28 mouse cellular contexts compared by ENCODE assay signal in the genomic region with DNA sequence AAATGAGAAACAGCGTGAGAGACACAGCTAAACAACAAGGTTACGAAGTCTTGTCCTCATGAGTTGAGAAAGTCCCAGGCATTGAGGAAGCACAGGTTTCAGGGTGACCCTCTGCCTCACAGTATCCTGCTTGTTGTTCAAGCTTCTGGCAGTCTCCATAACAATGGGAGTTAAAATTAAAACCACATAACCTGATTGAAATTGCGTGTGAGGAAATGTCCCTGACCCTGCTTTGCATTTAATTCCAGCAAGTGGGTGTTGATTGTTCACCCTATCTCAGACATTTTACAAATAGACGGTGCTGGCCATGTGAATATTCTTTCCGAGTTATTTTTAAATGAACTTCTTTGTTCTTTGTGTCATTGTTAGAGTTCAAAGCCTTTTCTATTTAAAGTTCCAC.
DNase-seq lines count a peak whose midpoint lies in the region; ATAC-seq and TF ChIP-seq lines count a peak whose summit lies in the region.
"Had no signal": no experiment of that assay in that cellular context is flagged by ENCODE, and none has a peak within 500 bp of the region (broad histone marks: within the 10 kb centered on the region; RNA-seq: fewer than 3 reads in every experiment).

No protein-coding gene starts in this region.

- H3K4me1 ChIP-seq in heart, embryonic 11.5 days (ENCODE audit: control insufficient read depth, insufficient read depth, low read length), result no peaks in the 10 kb centered on the region
- peaks cover 0 to 5% of the 10 kb centered on the region in 2 experiments; a peak in 1 of 4 replicates for H3K4me1 ChIP-seq in heart, embryonic 14.5 days (ENCODE audit: control insufficient read depth in 2 of 2, insufficient read depth in 2 of 2, low read length in 2 of 2)
- no peaks in the 10 kb centered on the region for H3K4me1 ChIP-seq in heart, embryonic 12.5 days (replicated peaks)
- H3K4me1 ChIP-seq: embryonic facial prominence, embryonic 12.5 days; hindbrain, embryonic 10.5 days; intestine, embryonic 15.5 days; kidney, embryonic 15.5 days had no signal

- H3K27me3 ChIP-seq in heart, embryonic 11.5 days (ENCODE audit: control insufficient read depth, insufficient read depth, low read length), result no peaks in the 10 kb centered on the region
- H3K27me3 ChIP-seq in heart, embryonic 14.5 days (ENCODE audit: control insufficient read depth, insufficient read depth, low read length), result no peaks in the 10 kb centered on the region
- H3K27me3 ChIP-seq in heart, embryonic 12.5 days (replicated peaks), result no peaks in the 10 kb centered on the region
- H3K27me3 ChIP-seq: embryonic facial prominence, embryonic 12.5 days; embryonic facial prominence, embryonic 15.5 days; hindbrain, embryonic 13.5 days; intestine, embryonic 15.5 days; kidney, embryonic 15.5 days had no signal

- 0 out of 2 replicates have a peak, but pooled peaks cover 2% of the 10 kb centered on the region for H3K9me3 ChIP-seq in heart, embryonic 11.5 days (replicated peaks; ENCODE audit: control insufficient read depth, low read length)
- H3K9me3 ChIP-seq in heart, embryonic 14.5 days (ENCODE audit: control insufficient read depth, low read length), result 0 out of 2 replicates have a peak, but pooled peaks cover 6% of the 10 kb centered on the region
- no peaks in the 10 kb centered on the region for H3K9me3 ChIP-seq in heart, embryonic 12.5 days (replicated peaks)
- H3K9me3 ChIP-seq: embryonic facial prominence, embryonic 12.5 days; embryonic facial prominence, embryonic 15.5 days; hindbrain, embryonic 10.5 days; intestine, embryonic 15.5 days; kidney, embryonic 15.5 days had no signal

- H3K9ac ChIP-seq in heart, embryonic 11.5 days (ENCODE audit: low read depth, low read length), result no peak overlapping the region
- no peak overlapping the region for H3K9ac ChIP-seq in heart, embryonic 14.5 days (ENCODE audit: low read length)
- no peak overlapping the region for H3K9ac ChIP-seq in heart, embryonic 12.5 days
- H3K9ac ChIP-seq: embryonic facial prominence, embryonic 12.5 days; embryonic facial prominence, embryonic 15.5 days; forebrain, postnatal 0 days; hindbrain, embryonic 13.5 days; intestine, embryonic 15.5 days; kidney, embryonic 15.5 days had no signal

- 62% methylated on average over 5 of the region's 5 CpGs for WGBS in heart, embryonic 11.5 days (ENCODE audit: insufficient replicate concordance)
- 44% methylated on average over 5 of the region's 5 CpGs for whole genome bisulfite sequencing in heart, embryonic 14.5 days
- WGBS in heart, embryonic 12.5 days, result 57% methylated on average over 5 of the region's 5 CpGs

- no peak overlapping the region for H3K27ac ChIP-seq in heart, embryonic 11.5 days (ENCODE audit: low read depth, low read length)
- H3K27ac ChIP-seq in heart, embryonic 14.5 days (replicated peaks in 1 of 2; ENCODE audit: control insufficient read depth in 1 of 2, insufficient read depth in 1 of 2, low read depth in 2 of 2, low read length in 2 of 2), result peak overlapping the region; percentile 36 to 70; a peak in 3 of 4 replicates
- no peak overlapping the region for H3K27ac ChIP-seq in heart, embryonic 12.5 days (ENCODE audit: poor library complexity, severe bottlenecking)
- H3K27ac ChIP-seq in gastrocnemius, adult 2 months, result no peak overlapping the region
- H3K27ac ChIP-seq: embryonic facial prominence, embryonic 12.5 days; embryonic facial prominence, embryonic 15.5 days; hindbrain, embryonic 10.5 days; hindbrain, embryonic 13.5 days; intestine, embryonic 15.5 days; kidney, embryonic 15.5 days had no signal

- H3K4me2 ChIP-seq in heart, embryonic 11.5 days, result no peak overlapping the region
- no peak overlapping the region for H3K4me2 ChIP-seq in heart, embryonic 14.5 days (ENCODE audit: low read length)
- no peak overlapping the region for H3K4me2 ChIP-seq in heart, embryonic 12.5 days
- H3K4me2 ChIP-seq: embryonic facial prominence, embryonic 12.5 days; embryonic facial prominence, embryonic 15.5 days; hindbrain, embryonic 13.5 days; intestine, embryonic 15.5 days; kidney, embryonic 15.5 days had no signal

- no peak overlapping the region for H3K4me3 ChIP-seq in heart, embryonic 11.5 days (ENCODE audit: low read depth, low read length)
- H3K4me3 ChIP-seq in heart, embryonic 14.5 days (ENCODE audit: control insufficient read depth in 1 of 2, insufficient read depth in 1 of 2, low read depth in 1 of 2, low read length in 2 of 2), result no peak overlapping the region
- H3K4me3 ChIP-seq in heart, embryonic 12.5 days, result no peak overlapping the region
- no peak overlapping the region for H3K4me3 ChIP-seq in gastrocnemius, adult 2 months
- H3K4me3 ChIP-seq: embryonic facial prominence, embryonic 12.5 days; embryonic facial prominence, embryonic 15.5 days; hindbrain, embryonic 10.5 days; hindbrain, embryonic 13.5 days; intestine, embryonic 15.5 days; kidney, embryonic 15.5 days had no signal

- intact Hi-C loops in gastrocnemius, adult 2 months (cut with DNase I), result no loop called here

- no peak for ATAC-seq in heart, embryonic 11.5 days (replicated peaks; ENCODE audit: insufficient number of reproducible peaks, low FRiP score, low TSS enrichment)
- peak; percentile 47; the same call in 1 of the 2 replicates for ATAC-seq in heart, embryonic 14.5 days (ENCODE audit: insufficient number of reproducible peaks, insufficient read depth, low FRiP score, low read depth)
- no peak for ATAC-seq in heart, embryonic 12.5 days (ENCODE audit: insufficient number of reproducible peaks, low FRiP score)
- ATAC-seq: activated CD4-positive, CD25-positive, alpha-beta regulatory T cell, adult 4 months; CD4-positive, CD25-positive, alpha-beta regulatory T cell, adult 4 months; forebrain, embryonic 14.5 days; forebrain, postnatal 0 days; hindbrain, embryonic 16.5 days; intestine, embryonic 15.5 days had no signal

- H3K36me3 ChIP-seq in heart, embryonic 11.5 days (ENCODE audit: control insufficient read depth, insufficient read depth, low read length), result no peaks in the 10 kb centered on the region
- no peaks in the 10 kb centered on the region for H3K36me3 ChIP-seq in heart, embryonic 14.5 days (ENCODE audit: control insufficient read depth, insufficient read depth, low read length)
- no peaks in the 10 kb centered on the region for H3K36me3 ChIP-seq in heart, embryonic 12.5 days
- H3K36me3 ChIP-seq: embryonic facial prominence, embryonic 12.5 days; embryonic facial prominence, embryonic 15.5 days; hindbrain, embryonic 10.5 days; hindbrain, embryonic 13.5 days; intestine, embryonic 15.5 days; kidney, embryonic 15.5 days had no signal

- DNase-seq in heart, adult 8-10 months (ENCODE audit: low spot score), result peak; percentile 11
- DNase-seq in R1 (ENCODE audit: low read depth, low spot score), result peak; percentile 5
- peak; percentile 15 for DNase-seq in brain, adult 2 months (ENCODE audit: low read depth, low spot score)
- no peak for DNase-seq in adrenal gland, postnatal 25 days
- DNase-seq in gastrocnemius, adult 2 months, result no peak
- DNase-seq: adrenal gland, adult 8-10 months; adrenal gland, postnatal 36 days; cerebellum, adult 11 months; cerebellum, adult 2 months; cerebellum, adult 9-11 months; cerebellum, postnatal 25 days; forebrain, postnatal 0 days; gastrocnemius, postnatal 25 days; kidney, adult 11 months; kidney, adult 8-10 months had no signal

- no peak for TF ChIP-seq CTCF in gastrocnemius, adult 2 months (IDR thresholded peaks at IDR 0.05)

Comparison
In these comparisons a context has a peak if more than half of its experiments do, and no peak if none do; other contexts are left out.
1. H3K27ac ChIP-seq: peak in heart, embryonic 14.5 days (2 of 2); none in heart, embryonic 11.5 days (single experiment), heart, embryonic 12.5 days (single experiment) and gastrocnemius, adult 2 months (single experiment).
2. DNase-seq: peak in heart, adult 8-10 months (single experiment), R1 (single experiment) and brain, adult 2 months (single experiment); none in adrenal gland, postnatal 25 days (single experiment) and gastrocnemius, adult 2 months (single experiment).